Mouse (Mus musculus): Measurements from ENCODE around the gene Pde10a. TPM values are rescaled to one million over a fixed set of nuclear protein-coding genes. Genes with fewer than 3 reads are reported as not detected.

Pde10a gene
- polyA plus RNA-seq, 1 experiment = 0.52 TPM

- Histone ChIP-seq H3K4me1 (ENCODE audit: control insufficient read depth, insufficient read depth, insufficient read length, low read length) (no peaks in the 10 kb centered on the region), H3K4me3 (ENCODE audit: low read depth, low read length) (no peak overlapping the region), H3K36me3 (ENCODE audit: control insufficient read depth, insufficient read depth, low read length) (no peaks in the 10 kb centered on the region), H3K27ac (ENCODE audit: insufficient read depth, low read depth, low read length) (no peak overlapping the region), H3K27me3 (ENCODE audit: control insufficient read depth, insufficient read depth, low read length) (no peaks in the 10 kb centered on the region)
- 78% methylated on average over 14 of the region's 14 CpGs for WGBS
- no peak for TF ChIP-seq POLR2A (IDR thresholded peaks at IDR 0.05; ENCODE audit: low read depth, low read length)
- TF ChIP-seq CTCF (IDR thresholded peaks at IDR 0.05; ENCODE audit: extremely low read depth, insufficient read length, insufficient replicate concordance, low read depth, low read length) = no peak
These were observed 436.5 kb downstream of the Pde10a start for GRCm38 (mm10) chr17:8961644-8962043.

- no peaks in the 10 kb centered on the region for H3K4me1 ChIP-seq (ENCODE audit: control insufficient read depth, insufficient read depth, insufficient read length, low read length)
- 86% methylated on average over 6 of the region's 6 CpGs for WGBS
- H3K27ac ChIP-seq (ENCODE audit: insufficient read depth, low read depth, low read length) = no peak overlapping the region
- H3K4me3 ChIP-seq (ENCODE audit: low read depth, low read length) = no peak overlapping the region
- H3K27me3 ChIP-seq (ENCODE audit: control insufficient read depth, insufficient read depth, low read length) = no peaks in the 10 kb centered on the region
- TF ChIP-seq CTCF (IDR thresholded peaks at IDR 0.05; ENCODE audit: extremely low read depth, insufficient read length, insufficient replicate concordance, low read depth, low read length) = no peak
- no peaks in the 10 kb centered on the region for H3K36me3 ChIP-seq (ENCODE audit: control insufficient read depth, insufficient read depth, low read length)
These were observed 440.0 kb downstream of the Pde10a start for GRCm38 (mm10) chr17:8965177-8965576.

- H3K4me3 ChIP-seq (ENCODE audit: low read depth, low read length) = no peak overlapping the region
- H3K27me3 ChIP-seq (ENCODE audit: control insufficient read depth, insufficient read depth, low read length) = no peaks in the 10 kb centered on the region
- TF ChIP-seq CTCF (IDR thresholded peaks at IDR 0.05; ENCODE audit: extremely low read depth, insufficient read length, insufficient replicate concordance, low read depth, low read length) (no peak), POLR2A (IDR thresholded peaks at IDR 0.05; ENCODE audit: low read depth, low read length) (no peak)
- 54% methylated on average over 12 of the region's 12 CpGs for WGBS
- H3K36me3 ChIP-seq (ENCODE audit: control insufficient read depth, insufficient read depth, low read length) = no peaks in the 10 kb centered on the region
- no peak overlapping the region for H3K27ac ChIP-seq (ENCODE audit: insufficient read depth, low read depth, low read length)
- no peaks in the 10 kb centered on the region for H3K4me1 ChIP-seq (ENCODE audit: control insufficient read depth, insufficient read depth, insufficient read length, low read length)
These were observed 447.1 kb downstream of the Pde10a start for GRCm38 (mm10) chr17:8972152-8972854.

DNA sequence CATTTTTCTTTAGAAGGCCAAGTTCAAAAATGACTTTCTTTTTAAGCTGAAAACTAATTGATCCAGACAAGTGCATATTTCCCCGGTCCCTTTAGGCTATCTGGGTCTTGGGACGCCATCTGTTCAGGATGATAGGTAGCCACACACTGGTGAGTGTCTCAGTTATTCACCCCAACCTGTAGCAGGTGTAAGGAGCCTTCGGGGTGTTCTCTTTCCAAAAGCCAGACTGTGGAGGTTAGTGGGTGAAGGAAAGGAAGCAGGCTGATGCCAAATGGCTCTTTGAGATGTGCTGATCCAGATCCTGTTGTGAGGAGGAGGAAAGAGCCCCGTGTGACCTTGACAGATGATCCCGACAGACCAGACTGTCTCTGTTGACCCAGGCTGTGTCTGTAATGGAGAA, 448.2 kb downstream of the Pde10a start:
- no peak overlapping the region for H3K4me3 ChIP-seq (ENCODE audit: low read depth, low read length)
- TF ChIP-seq POLR2A (IDR thresholded peaks at IDR 0.05; ENCODE audit: low read depth, low read length) = no peak
- H3K27me3 ChIP-seq (ENCODE audit: control insufficient read depth, insufficient read depth, low read length) = no peaks in the 10 kb centered on the region
- no peaks in the 10 kb centered on the region for H3K4me1 ChIP-seq (ENCODE audit: control insufficient read depth, insufficient read depth, insufficient read length, low read length)
- H3K36me3 ChIP-seq (ENCODE audit: control insufficient read depth, insufficient read depth, low read length) = no peaks in the 10 kb centered on the region
- WGBS = 63% methylated on average over 5 of the region's 5 CpGs
- no peak overlapping the region for H3K27ac ChIP-seq (ENCODE audit: insufficient read depth, low read depth, low read length)

DNA sequence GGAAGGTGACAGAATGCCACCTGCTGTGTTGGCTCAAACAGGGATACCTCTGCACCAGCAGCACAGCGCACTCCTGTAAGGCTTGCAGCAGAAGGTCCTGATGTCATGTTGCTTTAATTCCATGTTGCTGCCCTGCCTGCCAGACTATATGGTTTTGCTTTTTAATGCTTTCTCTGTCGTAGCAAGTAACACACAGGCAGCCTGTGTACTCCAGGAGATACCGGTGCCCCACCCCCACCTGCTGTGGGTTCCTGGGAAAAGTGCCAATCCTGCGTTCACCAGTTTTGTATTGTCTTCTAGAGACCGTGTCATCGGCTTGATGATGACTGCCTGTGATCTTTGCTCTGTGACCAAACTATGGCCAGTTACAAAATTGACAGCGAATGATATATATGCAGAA, 449.3 kb downstream of the Pde10a start:
- Histone ChIP-seq H3K4me3 (ENCODE audit: low read depth, low read length) (no peak overlapping the region), H3K36me3 (ENCODE audit: control insufficient read depth, insufficient read depth, low read length) (no peaks in the 10 kb centered on the region), H3K4me1 (ENCODE audit: control insufficient read depth, insufficient read depth, insufficient read length, low read length) (no peaks in the 10 kb centered on the region), H3K27me3 (ENCODE audit: control insufficient read depth, insufficient read depth, low read length) (no peaks in the 10 kb centered on the region), H3K27ac (ENCODE audit: insufficient read depth, low read depth, low read length) (no peak overlapping the region)
- 56% methylated on average over 7 of the region's 7 CpGs for WGBS
- TF ChIP-seq CTCF (IDR thresholded peaks at IDR 0.05; ENCODE audit: extremely low read depth, insufficient read length, insufficient replicate concordance, low read depth, low read length) (no peak), POLR2A (IDR thresholded peaks at IDR 0.05; ENCODE audit: low read depth, low read length) (no peak)

- Histone ChIP-seq H3K36me3 (ENCODE audit: control insufficient read depth, insufficient read depth, low read length) (no peaks in the 10 kb centered on the region), H3K4me1 (ENCODE audit: control insufficient read depth, insufficient read depth, insufficient read length, low read length) (no peaks in the 10 kb centered on the region), H3K27me3 (ENCODE audit: control insufficient read depth, insufficient read depth, low read length) (no peaks in the 10 kb centered on the region), H3K4me3 (ENCODE audit: low read depth, low read length) (no peak overlapping the region), H3K27ac (ENCODE audit: insufficient read depth, low read depth, low read length) (no peak overlapping the region)
- TF ChIP-seq POLR2A (IDR thresholded peaks at IDR 0.05; ENCODE audit: low read depth, low read length) (no peak), CTCF (IDR thresholded peaks at IDR 0.05; ENCODE audit: extremely low read depth, insufficient read length, insufficient replicate concordance, low read depth, low read length) (no peak)
- WGBS = 63% methylated on average over 6 of the region's 6 CpGs
These were observed 449.7 kb downstream of the Pde10a start for GRCm38 (mm10) chr17:8974823-8975397.

GRCm38 (mm10) chr17:8976745-8977144, 451.6 kb downstream of the Pde10a start:
- Histone ChIP-seq H3K27me3 (ENCODE audit: control insufficient read depth, insufficient read depth, low read length) (no peaks in the 10 kb centered on the region), H3K4me1 (ENCODE audit: control insufficient read depth, insufficient read depth, insufficient read length, low read length) (no peaks in the 10 kb centered on the region), H3K4me3 (ENCODE audit: low read depth, low read length) (no peak overlapping the region), H3K27ac (ENCODE audit: insufficient read depth, low read depth, low read length) (no peak overlapping the region), H3K36me3 (ENCODE audit: control insufficient read depth, insufficient read depth, low read length) (no peaks in the 10 kb centered on the region)
- 84% methylated on average over 6 of the region's 6 CpGs for WGBS
- TF ChIP-seq POLR2A (IDR thresholded peaks at IDR 0.05; ENCODE audit: low read depth, low read length) (no peak), CTCF (IDR thresholded peaks at IDR 0.05; ENCODE audit: extremely low read depth, insufficient read length, insufficient replicate concordance, low read depth, low read length) (no peak)

All from small intestine, adult 2 months (tissue).